Mouse (Mus musculus): ENCODE measurements around the gene Clp1. TPM values are rescaled to one million over a fixed set of nuclear protein-coding genes. Genes with fewer than 3 reads are reported as not detected.

The Clp1 gene
- polyA plus RNA-seq, 2 experiments = 19.5 to 30.9 TPM

DNA sequence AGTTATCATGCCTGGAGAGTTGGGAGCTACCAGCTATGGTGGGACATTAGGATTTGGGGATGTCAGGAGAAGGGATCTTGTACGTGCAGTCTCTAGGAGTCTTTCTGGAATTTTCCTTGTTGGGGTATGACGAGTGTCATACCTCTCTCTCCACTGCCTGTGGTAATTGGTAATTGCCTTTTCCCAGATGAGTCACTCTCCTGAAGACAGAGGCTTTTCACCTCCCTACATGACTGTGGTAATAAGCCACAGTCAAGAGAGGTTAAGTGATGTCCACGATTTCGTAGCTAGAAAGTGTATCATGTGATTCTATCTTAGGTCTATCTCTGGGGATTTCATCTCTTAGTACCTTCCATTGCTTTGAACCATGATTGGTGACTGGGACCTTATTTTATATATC lies 45.3 kb upstream of the Clp1 start:
- Histone ChIP-seq H3K36me3 (ENCODE audit: control insufficient read depth, insufficient read depth, low read length) (no peaks in the 10 kb centered on the region), H3K9me3 (ENCODE audit: control insufficient read depth, low read length) (no peaks in the 10 kb centered on the region), H3K9ac (ENCODE audit: low read depth, low read length, severe bottlenecking) (no peak overlapping the region), H3K4me2 (replicated peaks; ENCODE audit: low read depth, low read length, severe bottlenecking) (no peak overlapping the region), H3K4me3 (replicated peaks; ENCODE audit: low read length) (no peak overlapping the region), H3K27ac (replicated peaks; ENCODE audit: low read depth, low read length) (no peak overlapping the region), H3K4me1 (ENCODE audit: control insufficient read depth, insufficient read depth, low read length) (peaks cover 7% of the 10 kb centered on the region; the same call in 1 of the 2 replicates), H3K27me3 (ENCODE audit: control insufficient read depth, insufficient read depth, low read length) (no peaks in the 10 kb centered on the region)
- DNase-seq (ENCODE audit: low spot score) (no peak), ATAC-seq (ENCODE audit: low FRiP score, low read depth) (no peak)
- TF ChIP-seq POLR2A (IDR thresholded peaks at IDR 0.05; ENCODE audit: borderline replicate concordance, extremely low read depth, insufficient read depth, insufficient read length) = no peak
- 80% methylated on average over 4 of the region's 4 CpGs for WGBS

GRCm38 (mm10) chr2:84770501-84770900 lies 43.4 kb upstream of the Clp1 start:
- H3K4me2 ChIP-seq (replicated peaks; ENCODE audit: low read depth, low read length, severe bottlenecking) = no peak overlapping the region
- H3K36me3 ChIP-seq (ENCODE audit: control insufficient read depth, insufficient read depth, low read length) = no peaks in the 10 kb centered on the region
- ATAC-seq (ENCODE audit: low FRiP score, low read depth) (no peak), DNase-seq (ENCODE audit: low spot score) (no peak)
- no peaks in the 10 kb centered on the region for H3K9me3 ChIP-seq (ENCODE audit: control insufficient read depth, low read length)
- no peak overlapping the region for H3K27ac ChIP-seq (replicated peaks; ENCODE audit: low read depth, low read length)
- WGBS = 75% methylated on average over 6 of the region's 6 CpGs
- no peak overlapping the region for H3K9ac ChIP-seq (ENCODE audit: low read depth, low read length, severe bottlenecking)
- TF ChIP-seq POLR2A (IDR thresholded peaks at IDR 0.05; ENCODE audit: borderline replicate concordance, extremely low read depth, insufficient read depth, insufficient read length) = no peak
- H3K4me1 ChIP-seq (ENCODE audit: control insufficient read depth, insufficient read depth, low read length) = peaks cover 7% of the 10 kb centered on the region; the same call in 1 of the 2 replicates
- no peaks in the 10 kb centered on the region for H3K27me3 ChIP-seq (ENCODE audit: control insufficient read depth, insufficient read depth, low read length)
- H3K4me3 ChIP-seq (replicated peaks; ENCODE audit: low read length) = no peak overlapping the region

DNA sequence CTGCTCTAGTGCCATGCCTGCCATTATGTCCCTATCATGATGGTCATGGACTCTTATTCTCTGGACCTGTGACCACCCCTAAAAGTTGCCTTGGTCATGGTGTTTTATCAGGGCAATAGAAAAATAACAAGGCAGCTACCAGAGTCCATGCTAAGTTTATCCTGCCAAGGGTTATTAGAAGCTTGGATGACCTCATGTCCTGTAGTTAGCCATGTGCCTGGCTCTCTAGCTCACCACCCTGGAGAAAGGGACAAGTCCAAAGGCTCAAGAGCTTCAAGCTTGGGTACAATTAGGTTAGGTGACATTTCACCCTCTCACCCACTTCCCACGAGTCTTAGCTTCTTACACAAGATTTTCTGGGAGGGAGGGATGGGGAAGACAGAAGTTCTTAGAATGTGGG lies 35.7 kb upstream of the Clp1 start:
- TF ChIP-seq POLR2A (IDR thresholded peaks at IDR 0.05; ENCODE audit: borderline replicate concordance, extremely low read depth, insufficient read depth, insufficient read length) = no peak
- H3K36me3 ChIP-seq (ENCODE audit: control insufficient read depth, insufficient read depth, low read length) = no peaks in the 10 kb centered on the region
- H3K9ac ChIP-seq (ENCODE audit: low read depth, low read length, severe bottlenecking) = no peak overlapping the region
- H3K27me3 ChIP-seq (ENCODE audit: control insufficient read depth, insufficient read depth, low read length) = no peaks in the 10 kb centered on the region
- H3K27ac ChIP-seq (replicated peaks; ENCODE audit: low read depth, low read length) = no peak overlapping the region
- WGBS = 50% methylated on average over 1 of the region's 1 CpGs
- no peaks in the 10 kb centered on the region for H3K4me1 ChIP-seq (ENCODE audit: control insufficient read depth, insufficient read depth, low read length)
- ATAC-seq (ENCODE audit: low FRiP score, low read depth) (no peak), DNase-seq (ENCODE audit: low spot score) (no peak)
- H3K4me2 ChIP-seq (replicated peaks; ENCODE audit: low read depth, low read length, severe bottlenecking) = no peak overlapping the region
- H3K4me3 ChIP-seq (replicated peaks; ENCODE audit: low read length) = no peak overlapping the region
- H3K9me3 ChIP-seq (ENCODE audit: control insufficient read depth, low read length) = no peaks in the 10 kb centered on the region

DNA sequence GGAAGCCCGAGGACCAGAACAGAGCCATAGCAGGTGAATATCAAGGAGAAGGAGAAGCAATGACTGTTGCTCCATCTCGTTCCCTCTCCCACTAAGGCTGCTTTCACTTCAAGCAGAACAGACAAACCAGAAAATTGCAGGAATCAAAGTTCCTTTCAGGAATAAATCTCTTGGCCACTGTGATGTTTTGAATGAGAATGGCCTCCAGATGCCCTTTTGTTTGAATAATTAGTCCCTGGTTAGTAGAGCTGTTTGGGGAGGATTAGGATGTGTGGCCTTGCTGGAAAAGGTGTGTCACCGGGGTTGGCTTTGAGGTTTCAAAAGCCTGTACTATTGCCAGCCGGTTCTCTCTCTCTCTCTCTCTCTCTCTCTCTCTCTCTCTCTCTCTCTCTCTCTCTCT lies 35.1 kb upstream of the Clp1 start:
- H3K36me3 ChIP-seq (ENCODE audit: control insufficient read depth, insufficient read depth, low read length) = no peaks in the 10 kb centered on the region
- H3K27ac ChIP-seq (replicated peaks; ENCODE audit: low read depth, low read length) = no peak overlapping the region
- H3K4me3 ChIP-seq (replicated peaks; ENCODE audit: low read length) = no peak overlapping the region
- no peak for ATAC-seq (ENCODE audit: low FRiP score, low read depth)
- no peak for DNase-seq (ENCODE audit: low spot score)
- TF ChIP-seq POLR2A (IDR thresholded peaks at IDR 0.05; ENCODE audit: borderline replicate concordance, extremely low read depth, insufficient read depth, insufficient read length) = no peak
- H3K4me1 ChIP-seq (ENCODE audit: control insufficient read depth, insufficient read depth, low read length) = no peaks in the 10 kb centered on the region
- H3K9ac ChIP-seq (ENCODE audit: low read depth, low read length, severe bottlenecking) = no peak overlapping the region
- no peaks in the 10 kb centered on the region for H3K27me3 ChIP-seq (ENCODE audit: control insufficient read depth, insufficient read depth, low read length)
- H3K4me2 ChIP-seq (replicated peaks; ENCODE audit: low read depth, low read length, severe bottlenecking) = no peak overlapping the region
- WGBS = 64% methylated on average over 3 of the region's 4 CpGs
- no peaks in the 10 kb centered on the region for H3K9me3 ChIP-seq (ENCODE audit: control insufficient read depth, low read length)

GRCm38 (mm10) chr2:84761840-84762239 lies 34.7 kb upstream of the Clp1 start:
- Histone ChIP-seq H3K27ac (replicated peaks; ENCODE audit: low read depth, low read length) (no peak overlapping the region), H3K4me3 (replicated peaks; ENCODE audit: low read length) (no peak overlapping the region), H3K9ac (ENCODE audit: low read depth, low read length, severe bottlenecking) (no peak overlapping the region), H3K9me3 (ENCODE audit: control insufficient read depth, low read length) (no peaks in the 10 kb centered on the region), H3K4me2 (replicated peaks; ENCODE audit: low read depth, low read length, severe bottlenecking) (no peak overlapping the region), H3K36me3 (ENCODE audit: control insufficient read depth, insufficient read depth, low read length) (no peaks in the 10 kb centered on the region), H3K27me3 (ENCODE audit: control insufficient read depth, insufficient read depth, low read length) (no peaks in the 10 kb centered on the region), H3K4me1 (ENCODE audit: control insufficient read depth, insufficient read depth, low read length) (no peaks in the 10 kb centered on the region)
- TF ChIP-seq POLR2A (IDR thresholded peaks at IDR 0.05; ENCODE audit: borderline replicate concordance, extremely low read depth, insufficient read depth, insufficient read length) = no peak
- 86% methylated on average over 1 of the region's 1 CpGs for WGBS
- ATAC-seq (ENCODE audit: low FRiP score, low read depth) (no peak), DNase-seq (ENCODE audit: low spot score) (no peak)

- no peak overlapping the region for H3K27ac ChIP-seq (replicated peaks; ENCODE audit: low read depth, low read length)
- no peak overlapping the region for H3K9ac ChIP-seq (ENCODE audit: low read depth, low read length, severe bottlenecking)
- no peaks in the 10 kb centered on the region for H3K4me1 ChIP-seq (ENCODE audit: control insufficient read depth, insufficient read depth, low read length)
- ATAC-seq (ENCODE audit: low FRiP score, low read depth) = no peak
- no peak overlapping the region for H3K4me2 ChIP-seq (replicated peaks; ENCODE audit: low read depth, low read length, severe bottlenecking)
- H3K36me3 ChIP-seq (ENCODE audit: control insufficient read depth, insufficient read depth, low read length) = no peaks in the 10 kb centered on the region
- H3K27me3 ChIP-seq (ENCODE audit: control insufficient read depth, insufficient read depth, low read length) = no peaks in the 10 kb centered on the region
- 79% methylated on average over 3 of the region's 3 CpGs for WGBS
- no peak for DNase-seq (ENCODE audit: low spot score)
- no peak overlapping the region for H3K4me3 ChIP-seq (replicated peaks; ENCODE audit: low read length)
- no peak for TF ChIP-seq POLR2A (IDR thresholded peaks at IDR 0.05; ENCODE audit: borderline replicate concordance, extremely low read depth, insufficient read depth, insufficient read length)
- H3K9me3 ChIP-seq (ENCODE audit: control insufficient read depth, low read length) = no peaks in the 10 kb centered on the region
Measured at GRCm38 (mm10) chr2:84761309-84761708, 34.2 kb upstream of the Clp1 start.

Measured in limb, embryonic 14.5 days (tissue).